Mouse (Mus musculus): ENCODE results near the gene Ica1.

Gene Ica1

DNA sequence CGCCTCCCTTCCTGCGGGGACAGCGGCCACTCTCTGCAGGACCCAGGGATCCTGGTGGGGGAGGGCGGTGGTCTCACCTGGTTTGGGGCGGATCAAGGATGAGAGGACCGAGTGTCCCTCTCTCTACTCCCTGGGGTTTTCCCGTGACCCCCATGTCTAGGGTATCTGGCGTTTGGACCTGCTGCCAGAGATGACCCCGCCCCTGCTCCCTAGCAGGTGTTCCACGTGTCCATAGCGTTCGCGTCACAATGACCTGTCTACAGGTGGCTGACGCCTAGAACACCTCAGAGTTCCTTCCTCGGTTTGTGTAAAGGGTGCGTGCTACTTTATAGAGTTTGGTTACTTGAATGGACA lies at the start of gene Ica1:
Ica1 (minus strand) TSS at position 193 of the 354 bp plus-strand sequence.
- DNase-seq: peak in 1 of 2 experiments; percentile 52

DNA sequence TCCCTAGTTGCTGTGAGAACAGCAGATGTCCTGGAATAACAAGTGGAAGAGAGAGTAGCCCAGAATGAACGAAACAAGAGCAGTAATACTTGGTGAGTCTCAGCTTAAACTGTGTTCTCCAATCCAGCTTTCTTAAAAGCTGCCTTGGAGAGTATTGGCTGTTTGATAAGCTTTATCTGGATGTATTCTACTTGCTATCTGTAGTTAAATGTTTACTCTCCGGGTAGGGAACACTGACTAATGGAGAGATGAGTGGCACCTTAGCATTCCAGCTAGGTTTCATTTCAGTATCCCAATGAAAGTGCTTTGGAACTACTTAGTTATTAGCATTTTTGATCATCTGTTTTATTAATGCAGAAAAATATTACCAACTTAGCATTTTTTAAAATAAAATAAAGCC lies 41.6 kb upstream of the Ica1 start:
- no peak for DNase-seq

DNA sequence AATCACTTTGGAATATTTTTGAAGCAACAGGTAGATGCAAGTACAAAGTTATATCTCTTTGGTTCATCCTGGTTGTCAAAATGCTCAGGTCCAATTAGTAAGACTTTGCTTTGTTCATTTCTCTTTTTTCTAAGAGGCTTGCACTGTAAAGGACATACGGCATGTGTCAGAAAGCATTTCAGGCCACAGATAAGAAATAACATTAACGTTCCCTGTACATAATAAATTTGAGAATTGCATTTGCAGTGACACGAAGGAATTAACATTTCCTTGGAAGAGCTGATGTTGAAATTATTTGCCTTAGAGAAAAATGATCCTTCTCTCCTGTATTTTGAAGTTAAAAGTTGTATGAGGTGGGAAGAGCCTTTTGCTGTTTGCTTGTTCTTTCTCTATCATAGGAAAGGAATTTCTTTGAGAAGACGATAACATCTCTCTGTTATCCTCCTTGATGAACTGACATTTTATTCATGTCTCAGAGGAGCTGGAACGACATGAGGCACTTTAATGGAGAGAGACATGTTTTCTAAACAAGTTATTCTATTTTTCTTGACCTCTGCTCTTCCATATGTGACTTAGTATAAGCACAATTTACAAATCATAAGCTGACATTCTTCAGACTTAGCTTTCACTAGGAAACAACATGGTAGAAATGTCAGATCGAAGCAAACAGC lies 36.2 kb upstream of the Ica1 start:
- DNase-seq: no peak

DNA sequence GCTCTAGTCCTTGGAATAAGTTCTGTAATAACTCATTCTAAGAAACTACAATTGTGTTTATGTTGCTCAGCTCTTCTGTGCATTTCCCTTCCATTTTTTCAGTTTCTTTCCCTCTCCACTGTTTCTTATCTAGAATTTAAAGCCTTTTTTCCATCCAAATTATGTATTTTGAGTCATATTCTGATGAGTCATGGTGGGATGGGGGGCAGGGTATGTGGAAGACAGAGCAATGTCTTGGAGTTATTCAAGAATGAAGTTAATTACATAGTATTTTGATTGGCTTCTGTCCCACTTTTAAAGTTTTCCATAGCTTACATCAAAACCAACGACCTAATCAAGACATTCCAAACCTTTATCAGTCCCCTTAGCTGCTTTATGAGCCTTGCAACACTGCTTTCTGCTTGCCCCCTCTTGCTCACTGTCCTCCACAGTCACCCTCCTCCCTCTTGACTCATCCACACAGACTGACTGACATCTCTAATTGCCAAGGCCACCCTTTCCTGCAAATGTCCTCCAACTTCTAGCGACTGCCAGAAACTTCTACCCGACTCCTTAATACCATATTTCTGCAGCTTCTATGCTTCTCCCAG lies 24.4 kb upstream of the Ica1 start:
- DNase-seq: no peak

DNA sequence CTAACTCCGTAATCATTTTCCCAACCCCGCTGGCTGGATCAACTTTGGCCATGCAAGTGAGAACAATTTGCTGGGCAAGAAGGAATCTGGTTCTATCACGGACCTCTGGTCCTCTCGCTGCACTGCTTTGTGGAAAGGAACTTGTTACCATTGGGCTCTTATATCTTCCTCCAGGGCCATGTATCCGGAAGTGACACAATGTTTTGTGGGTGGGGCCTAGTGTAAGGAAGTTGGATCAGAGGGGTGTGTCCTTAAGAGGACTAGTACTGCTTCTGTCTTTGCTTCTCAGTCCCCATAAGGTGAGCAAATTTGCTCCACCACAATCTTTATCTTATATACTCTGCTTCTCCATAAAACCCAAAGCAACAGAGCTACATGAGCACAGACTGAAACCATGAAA lies 14.1 kb upstream of the Ica1 start:
- DNase-seq: no peak

DNA sequence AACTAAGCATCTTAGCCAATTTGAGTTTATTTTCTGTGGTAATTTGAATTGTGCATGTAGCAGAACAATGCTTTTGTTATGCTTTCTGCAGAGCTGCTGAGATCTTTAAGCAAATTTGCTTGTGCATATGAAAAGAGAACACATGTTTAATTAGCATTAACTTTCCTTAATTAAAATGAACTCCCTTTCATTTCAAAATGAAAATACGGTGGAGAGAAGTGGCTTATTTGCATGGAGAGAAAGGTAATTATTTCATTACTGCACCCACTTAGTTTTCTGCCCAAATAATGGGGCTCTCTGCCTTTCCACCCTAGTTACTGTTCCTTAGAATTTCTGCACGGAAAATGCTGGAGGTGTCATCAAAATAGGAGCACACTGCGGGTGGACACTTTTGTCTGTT lies 13.5 kb upstream of the Ica1 start:
- DNase-seq: no peak

DNA sequence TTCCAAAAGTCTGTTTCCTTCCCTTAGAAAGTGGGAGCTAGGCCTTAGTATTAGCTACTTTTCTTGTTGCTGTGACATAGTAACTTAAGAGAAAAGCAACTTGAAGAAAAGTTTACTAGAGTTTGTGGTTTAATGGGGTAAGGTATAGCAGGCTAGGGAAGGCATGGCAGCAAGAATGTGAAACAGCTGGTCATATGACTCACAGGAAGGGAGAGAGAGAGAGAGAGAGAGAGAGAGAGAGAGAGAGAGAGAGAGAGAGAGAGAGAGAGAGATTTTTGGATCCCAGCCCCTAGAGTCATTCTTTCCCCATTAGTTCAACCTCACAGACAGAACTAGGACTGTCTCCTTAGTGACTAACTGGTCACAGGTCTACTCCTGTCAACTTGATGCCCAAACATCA lies 2.3 kb upstream of the Ica1 start:
- no peak for DNase-seq

DNA sequence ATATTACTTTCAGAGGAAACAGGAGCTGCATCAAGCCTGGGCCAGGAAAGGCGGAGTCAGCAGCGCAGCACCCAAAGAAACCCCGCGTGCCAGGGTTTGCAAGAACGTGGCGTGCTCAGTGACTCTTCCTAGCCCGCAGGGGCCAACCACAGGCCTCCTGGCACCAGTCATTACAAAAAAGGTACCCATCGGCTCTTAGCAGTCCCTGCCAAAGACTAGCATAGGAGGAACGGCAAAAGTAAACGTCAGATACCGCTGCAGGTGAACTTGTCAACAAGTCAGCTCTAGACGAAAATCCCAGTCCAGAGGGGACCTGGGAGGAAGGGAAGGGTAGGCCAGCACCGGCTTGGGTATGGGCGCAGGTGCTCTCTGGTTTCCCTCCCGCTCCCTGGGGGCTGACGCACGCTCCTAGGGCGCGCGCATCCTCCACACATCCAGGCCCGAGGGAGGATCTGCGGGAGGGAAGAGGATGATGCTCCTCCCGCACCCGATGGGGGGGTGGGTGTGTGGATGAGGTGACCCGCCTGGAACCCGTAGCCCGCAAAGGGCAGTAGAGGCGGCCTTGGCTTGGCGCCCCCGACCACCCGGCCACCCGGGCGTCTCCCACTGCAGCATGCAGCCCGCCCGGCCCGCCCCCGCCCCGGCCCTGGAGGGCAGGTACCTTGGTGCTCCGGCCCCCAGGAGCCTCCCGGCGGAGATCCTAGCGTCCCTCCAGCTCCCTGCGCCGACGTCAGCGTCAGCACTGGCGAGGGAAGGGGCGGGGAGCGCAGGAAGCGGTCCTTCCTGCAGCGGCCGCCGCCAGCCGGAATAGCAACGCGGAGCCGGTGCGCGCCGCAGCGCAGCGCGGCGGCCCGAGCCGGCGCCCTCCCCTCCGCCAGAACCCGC lies 635 bp downstream of the Ica1 start:
- DNase-seq: peak; percentile 68 to 69

DNA sequence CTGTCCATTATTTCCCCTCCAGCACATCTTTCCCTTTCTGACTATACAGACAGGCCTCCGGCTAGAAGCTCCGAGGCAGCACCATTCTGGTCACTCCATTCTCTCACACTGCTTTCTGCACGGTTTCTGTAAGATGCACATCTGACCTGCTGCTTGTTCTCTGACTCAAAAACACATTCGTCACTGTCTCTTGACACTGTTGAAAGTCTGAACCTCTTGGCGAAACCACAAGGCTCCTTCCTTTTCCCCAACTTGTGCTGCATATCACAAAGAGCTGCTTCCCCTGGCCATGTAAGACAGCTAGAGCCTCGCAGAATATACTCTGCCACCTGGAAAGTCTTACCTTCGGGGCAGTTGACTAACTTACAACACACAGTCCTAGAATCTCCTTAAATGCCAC lies 6.7 kb downstream of the Ica1 start:
- DNase-seq: no peak

DNA sequence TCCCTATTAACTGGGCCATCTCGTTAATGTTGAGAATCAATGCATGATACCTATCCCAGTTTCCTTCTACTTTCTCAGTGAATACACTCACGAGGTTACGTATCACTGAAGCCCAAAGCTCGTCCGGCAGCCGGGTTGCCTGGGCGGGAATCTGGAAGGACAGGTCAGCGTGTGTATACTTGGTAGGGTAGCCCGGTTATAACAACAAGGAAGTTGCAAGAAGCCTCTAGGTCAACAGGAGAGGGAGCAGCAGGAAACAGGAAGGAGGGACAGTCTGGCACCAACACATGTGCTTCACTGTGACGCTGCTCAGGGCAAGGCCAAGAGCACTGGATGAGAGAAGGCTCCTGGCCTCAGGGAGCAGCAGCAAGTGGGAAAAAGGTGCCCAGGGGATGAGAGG lies 7.9 kb downstream of the Ica1 start:
- DNase-seq: no peak

DNA sequence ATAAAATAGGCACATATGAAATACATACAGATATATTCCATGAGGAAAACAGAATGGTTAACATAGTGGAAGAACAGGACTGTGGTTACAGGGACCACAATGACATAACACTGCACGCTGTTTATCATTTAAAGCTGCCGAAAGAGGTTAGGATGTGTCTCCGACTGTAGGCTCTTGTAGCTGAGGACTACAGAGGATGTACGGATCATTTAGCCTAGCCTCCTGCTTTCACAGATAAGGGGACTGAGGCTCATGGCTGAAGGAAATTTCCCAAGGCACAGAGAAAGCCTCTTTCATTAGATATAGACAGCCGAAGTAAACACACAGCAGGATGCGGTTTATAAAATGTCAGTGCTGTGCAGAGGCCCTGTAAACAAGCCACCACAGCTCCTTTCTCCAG lies 8.5 kb downstream of the Ica1 start:
- no peak for DNase-seq

DNA sequence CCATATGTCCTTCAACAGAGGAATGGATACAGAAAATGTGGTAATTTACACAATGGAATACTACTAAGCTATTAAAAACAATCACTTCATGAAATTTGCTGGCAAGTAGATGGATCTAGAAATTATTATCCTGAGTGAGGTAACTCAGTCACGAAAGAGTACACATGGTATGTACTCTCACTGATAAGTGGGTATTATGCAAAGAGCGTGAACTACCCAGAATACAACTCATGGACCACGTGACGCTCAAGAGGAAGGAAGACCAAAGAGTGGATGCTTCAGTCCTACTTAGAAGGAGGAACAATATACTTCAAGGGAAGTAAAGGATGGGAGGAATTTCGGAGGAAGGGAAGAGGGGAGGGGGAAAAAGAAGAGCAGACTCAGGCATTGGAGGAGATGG lies 11.6 kb downstream of the Ica1 start:
- DNase-seq: no peak

DNA sequence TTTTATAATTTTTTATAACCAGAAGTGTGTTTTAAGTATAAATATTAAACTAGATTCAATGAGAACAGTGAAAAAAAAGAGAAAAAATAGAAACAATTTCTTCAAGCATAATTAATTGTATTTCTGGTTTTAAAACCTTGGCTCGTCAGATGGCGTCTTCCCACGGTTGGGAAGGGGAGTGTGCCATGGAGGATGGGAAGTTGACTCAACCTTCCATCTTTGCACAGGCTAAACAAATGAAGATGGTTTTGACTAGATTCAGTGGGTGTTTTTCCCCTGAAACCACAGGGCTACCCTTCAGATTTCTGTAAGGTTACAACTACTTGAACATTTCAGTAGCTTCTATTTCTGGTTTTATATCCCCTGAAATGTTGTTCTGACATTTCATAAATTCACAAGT lies 12.5 kb downstream of the Ica1 start:
- DNase-seq: no peak

DNA sequence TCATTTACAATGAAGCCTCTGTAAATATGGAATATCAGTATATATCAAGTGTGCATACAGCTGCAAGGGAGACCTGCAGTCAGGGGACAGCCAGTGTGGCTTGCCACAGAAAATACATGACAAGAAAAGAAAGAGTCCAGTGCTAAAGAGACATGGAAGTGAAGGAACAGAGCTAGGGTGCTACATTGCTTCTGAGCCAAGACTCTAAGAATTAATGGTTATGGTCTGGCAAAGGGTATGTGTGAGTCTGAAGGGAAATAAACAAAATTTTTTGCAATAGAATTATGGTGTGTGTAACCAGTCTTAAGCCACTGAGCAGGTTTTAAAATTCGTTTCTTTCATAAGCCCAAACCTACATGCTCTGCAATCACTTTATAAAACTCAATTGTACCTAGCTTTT lies 13.2 kb downstream of the Ica1 start:
- DNase-seq: no peak

DNA sequence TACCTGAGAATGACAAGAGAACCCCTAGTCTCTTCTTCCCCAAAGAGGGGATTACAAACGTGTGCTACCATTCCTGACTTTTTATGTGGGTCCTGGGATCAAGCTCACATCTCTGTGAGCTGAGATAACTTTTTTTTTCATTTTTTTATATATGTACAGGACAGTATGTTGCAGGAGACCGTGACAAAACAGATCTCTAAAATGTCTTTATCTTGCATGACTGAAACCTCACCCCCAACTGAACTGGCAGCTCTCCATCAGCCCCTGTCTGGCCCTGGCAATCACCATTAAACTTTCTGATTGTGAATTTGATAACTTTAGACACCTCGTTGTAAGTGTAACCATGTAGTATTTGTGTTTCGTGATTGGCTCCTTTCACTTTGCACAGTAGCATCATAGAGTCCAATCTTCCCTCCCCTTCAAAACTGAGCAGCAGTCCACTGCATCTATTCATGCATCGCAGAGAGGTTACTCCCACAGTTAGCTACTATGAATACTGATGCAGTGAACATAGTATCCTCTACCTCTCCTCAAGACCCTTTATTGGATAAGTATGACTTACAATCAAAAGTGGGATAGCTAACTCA lies 17.5 kb downstream of the Ica1 start:
- no peak for DNase-seq

DNA sequence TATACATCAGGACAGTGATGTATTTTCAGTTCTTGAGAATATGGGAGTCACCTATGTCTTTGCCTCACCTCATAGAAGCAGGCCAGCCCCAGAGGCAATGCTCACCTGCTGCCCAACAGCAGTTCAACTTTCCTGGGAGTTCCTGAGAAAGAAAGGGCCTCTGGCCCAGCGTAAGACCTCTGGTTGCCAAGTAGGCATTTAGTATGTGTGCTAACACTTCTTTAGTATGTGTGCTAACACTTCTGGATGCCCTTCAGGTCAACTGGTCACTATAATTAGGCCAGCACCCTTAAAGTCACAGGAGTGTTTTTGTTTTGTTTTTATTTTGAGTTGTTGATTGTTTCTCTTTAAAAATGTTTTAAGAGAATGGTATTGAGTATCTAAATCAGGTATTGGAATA lies 18.4 kb downstream of the Ica1 start:
- DNase-seq: no peak

DNA sequence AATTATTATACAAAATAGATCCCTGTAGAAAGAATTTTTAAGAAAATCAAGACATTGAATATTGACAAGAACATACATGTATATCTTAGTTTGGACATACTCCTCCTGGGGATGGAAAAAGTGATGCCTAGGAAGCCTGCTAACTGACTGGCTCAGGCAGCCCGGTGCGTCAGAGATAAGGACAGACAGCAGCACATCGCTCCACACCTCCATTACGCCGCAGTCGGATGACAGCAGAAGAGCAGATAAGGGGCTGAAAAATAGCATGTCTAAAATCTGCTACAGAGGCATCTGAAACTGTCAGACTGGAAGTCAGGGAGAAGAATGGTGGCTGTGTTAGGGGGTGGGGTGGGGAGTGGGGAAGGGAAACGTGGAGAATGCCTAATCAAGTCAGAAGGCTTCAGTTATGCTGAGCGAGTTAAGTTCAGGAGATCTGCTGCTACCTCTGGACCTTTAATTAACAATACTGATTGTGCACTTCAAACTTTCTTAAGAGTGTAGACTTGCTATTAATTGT lies 22.5 kb downstream of the Ica1 start:
- DNase-seq: no peak

DNA sequence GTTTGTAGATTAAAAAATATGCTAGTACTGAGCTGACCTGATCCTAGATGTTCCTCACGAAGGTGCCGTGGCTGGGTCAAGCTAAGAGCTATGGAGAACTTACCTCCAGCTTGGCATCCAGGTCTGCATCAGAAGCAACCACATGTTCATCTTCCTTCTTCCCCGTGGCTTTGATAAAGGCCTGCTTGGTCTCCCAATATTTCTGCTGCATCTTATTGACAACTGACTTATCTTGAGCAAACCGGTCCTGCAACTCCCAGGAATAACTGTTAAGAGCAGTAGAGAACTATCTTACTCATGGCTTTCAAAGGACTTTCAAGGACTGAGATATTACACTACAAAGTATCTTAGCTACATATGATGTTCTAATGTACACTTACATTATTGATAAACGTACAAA lies 23.8 kb downstream of the Ica1 start:
- no peak for DNase-seq

DNA sequence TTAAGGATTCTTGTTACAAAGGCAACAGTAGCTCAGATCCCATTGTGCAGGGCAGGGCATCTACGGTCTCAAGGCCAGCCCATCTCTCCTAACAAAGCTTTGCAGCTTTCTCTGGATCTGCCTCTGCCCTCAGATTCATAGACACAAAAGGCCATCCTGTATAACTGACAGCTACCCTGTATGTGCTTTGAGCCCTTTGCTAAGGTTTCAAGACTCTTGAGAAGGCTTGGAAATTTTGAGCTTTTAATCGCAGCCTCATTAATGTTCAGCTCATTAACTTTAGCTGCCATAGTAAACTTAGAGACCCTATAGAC lies 24.6 kb downstream of the Ica1 start:
- DNase-seq: no peak

DNA sequence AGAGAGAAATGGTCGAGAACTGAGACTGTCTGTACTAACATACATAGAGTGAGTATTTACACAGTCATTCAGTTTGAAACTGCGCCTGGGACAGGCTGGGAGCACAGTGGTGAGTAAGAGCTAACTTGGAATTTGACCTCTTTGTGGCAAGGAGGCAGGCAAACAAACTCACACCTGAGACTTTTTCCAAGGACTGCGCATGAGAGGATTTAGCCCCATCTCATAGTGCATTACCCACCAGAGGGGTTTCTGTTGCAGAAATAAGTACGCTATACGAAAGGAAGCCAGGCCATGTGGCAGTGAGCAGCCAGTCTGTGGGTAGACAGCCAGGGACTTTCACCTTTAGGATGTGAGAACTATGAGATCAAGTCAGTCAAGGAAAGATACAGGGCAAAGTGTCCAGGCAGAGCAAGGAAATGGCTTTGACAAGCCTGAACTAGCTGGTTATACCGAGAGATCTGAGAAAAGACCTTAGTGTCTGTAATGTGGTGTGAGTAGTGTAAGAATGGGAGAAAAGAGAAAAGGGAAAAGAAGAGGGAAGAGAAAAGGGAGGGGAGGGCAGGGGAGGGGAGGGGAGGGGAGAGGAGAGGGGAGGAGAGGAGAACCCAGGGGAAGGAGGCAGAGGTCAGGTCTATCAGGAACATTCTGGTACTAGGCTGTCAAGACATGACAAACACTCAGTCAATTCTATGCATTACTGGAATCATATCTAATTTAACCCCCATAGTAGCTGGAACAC lies 25.1 kb downstream of the Ica1 start:
- no peak for DNase-seq

DNA sequence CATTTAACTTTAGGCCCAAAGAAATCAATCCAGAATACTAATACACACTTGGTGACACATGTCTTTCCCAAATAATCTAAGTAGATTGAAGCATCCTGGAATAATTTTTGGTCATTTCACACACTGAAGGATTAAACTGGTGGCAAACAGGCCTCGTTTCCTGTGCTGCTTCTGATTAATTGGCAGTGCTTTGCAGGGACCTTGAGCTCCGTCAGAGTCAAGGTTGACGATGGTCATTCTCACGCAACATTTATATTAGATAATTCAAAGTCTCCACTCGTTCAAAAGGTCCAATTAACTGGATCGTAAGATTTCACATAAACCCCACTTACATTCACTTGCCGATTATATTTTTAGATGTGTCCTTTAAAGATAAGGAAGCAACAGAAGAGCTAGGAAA lies 33.4 kb downstream of the Ica1 start:
- no peak for DNase-seq

DNA sequence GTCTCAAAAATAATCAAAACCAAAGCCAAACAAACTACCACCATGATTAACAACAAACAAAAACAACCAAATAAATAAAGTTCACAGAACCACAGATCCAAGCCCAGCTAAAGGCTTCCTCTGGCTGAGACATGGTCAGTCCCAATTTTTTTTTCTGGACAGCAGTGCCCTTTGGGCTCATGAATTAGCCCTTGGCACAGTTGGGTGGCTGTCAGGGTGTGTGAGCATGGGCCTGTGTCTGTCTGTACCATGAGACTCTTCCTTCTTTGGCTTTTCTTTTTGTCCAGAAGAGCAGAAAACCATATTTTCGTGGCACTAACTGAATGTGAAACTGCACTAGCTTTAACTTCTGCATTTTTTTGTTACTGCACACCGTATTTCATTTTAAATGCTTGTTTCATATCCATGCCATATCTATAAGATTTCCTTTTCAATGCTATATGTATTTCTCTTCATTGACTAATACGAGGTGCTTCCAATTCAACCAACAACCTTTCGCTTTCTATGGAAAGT lies 34.0 kb downstream of the Ica1 start:
- DNase-seq: no peak

DNA sequence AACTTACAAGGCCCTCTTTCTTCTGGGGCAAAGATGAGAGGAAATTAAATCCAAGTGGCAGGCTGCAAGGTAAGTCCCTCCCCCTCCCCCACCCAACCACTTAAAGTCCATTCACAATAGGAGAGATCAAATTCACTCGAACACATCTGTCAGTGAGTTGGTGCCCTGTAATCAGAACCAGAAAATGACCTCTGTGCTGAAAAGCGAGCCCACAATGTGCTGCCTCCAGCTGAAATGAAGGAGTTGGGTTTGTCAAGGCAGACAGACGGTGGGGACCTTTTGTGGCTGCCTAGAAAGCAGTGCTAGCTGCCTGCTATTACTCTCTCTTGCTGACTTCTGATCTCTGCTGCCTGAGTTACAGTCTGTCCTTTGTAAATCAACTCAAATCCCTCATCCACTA lies 35.8 kb downstream of the Ica1 start:
- DNase-seq: no peak
